Mouse (Mus musculus) sigmoid colon, adult 10 weeks (tissue): ENCODE data around the gene Tnfsf10. TPM values are rescaled to one million over a fixed set of nuclear protein-coding genes. Genes with fewer than 3 reads are reported as not detected.

Experiments used
- polyA plus RNA-seq: library from polyadenylated mRNA; stranded (reverse); fragments of 350-450 nt; fragmentation: Illumina TruSeq; extraction: RNeasy Lipid Tissue Mini Kit (QIAGEN cat#74804); gene quantifications from one replicate; pipeline ENCODE4 v1.2.3, GENCODE M21; 2014; ENCODE audit warnings: low read depth, low replicate concordance

Tnfsf10 gene
- 25.8 TPM for polyA plus RNA-seq

GRCm38 (mm10) chr3:27316559-27317287 lies at the start of gene Tnfsf10:
Gene Tnfsf10 (plus strand): TSS chr3:27317028.

GRCm38 (mm10) chr3:27371276-27371621 lies 54.4 kb downstream of the Tnfsf10 start, which contains the start of gene Ghsr:
Gene Ghsr (plus strand): TSS chr3:27371351.

Other genes with a start within 250 kb of the Tnfsf10 start
- gene Ect2, start 163.2 kb upstream of the Tnfsf10 start, polyA plus RNA-seq, result 31.1 TPM
- gene Nceh1, start 134.1 kb upstream of the Tnfsf10 start, polyA plus RNA-seq, result 36.1 TPM
- not detected for gene Ghsr, start 54.3 kb downstream of the Tnfsf10 start, polyA plus RNA-seq